Mouse (Mus musculus) heart, postnatal 14 days (tissue): ENCODE data around the gene Slc8a3. TPM values are rescaled to one million over a fixed set of nuclear protein-coding genes. Genes with fewer than 3 reads are reported as not detected.

Source experiments
- DNase-seq, 2 experiments: peaks; one replicate each; pipeline ENCODE4 v3.0.0; 2021 to 2022
- intact Hi-C: fragments of 180-260 bp; cut with DNase I; formaldehyde crosslinking; loops from one replicate; pipeline ENCODE4 v1.15.1; 2025
- total RNA-seq, 2 experiments: library from RNA; stranded (reverse); gene quantifications; 2 replicates each; pipeline ENCODE4 v1.2.3; 2021

Gene Slc8a3
- total RNA-seq, 2 experiments from 2014 or later, result 0.17 to 0.24 TPM

GRCm38 (mm10) chr12:81188423-81188822 is 144.6 kb downstream of the Slc8a3 start:
- no peak for DNase-seq
- intact Hi-C loops, result no loop called here

DNA sequence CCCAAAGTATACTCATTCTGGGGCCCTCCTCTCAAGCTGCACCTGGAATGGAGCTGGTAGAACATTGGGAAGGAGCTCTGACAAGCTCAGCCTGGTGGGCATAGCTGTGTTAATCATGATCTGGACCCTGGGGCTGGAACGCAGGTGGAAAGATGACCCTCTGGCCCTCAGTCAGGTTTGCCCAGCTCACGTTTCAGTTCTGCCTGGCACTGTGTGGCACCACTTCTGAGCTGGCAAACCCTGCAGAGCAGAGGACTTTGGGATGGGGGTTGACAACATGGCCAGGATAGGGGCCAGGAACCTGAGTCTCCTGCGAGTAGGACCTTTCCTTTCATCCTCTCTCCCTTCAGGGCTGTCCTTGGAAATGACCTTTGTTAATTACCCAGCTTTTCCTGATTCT is 146.3 kb downstream of the Slc8a3 start:
- intact Hi-C loops, result no loop called here

GRCm38 (mm10) chr12:81186081-81186480 is 146.9 kb downstream of the Slc8a3 start:
- intact Hi-C loops, result no loop called here
- no peak for DNase-seq

More for the DNA sequence above, 146.3 kb downstream of the Slc8a3 start:
- DNase-seq, result no peak

GRCm38 (mm10) chr12:81184967-81185366 is 148.0 kb downstream of the Slc8a3 start:
- intact Hi-C loops, result no loop called here
- no peak for DNase-seq

DNA sequence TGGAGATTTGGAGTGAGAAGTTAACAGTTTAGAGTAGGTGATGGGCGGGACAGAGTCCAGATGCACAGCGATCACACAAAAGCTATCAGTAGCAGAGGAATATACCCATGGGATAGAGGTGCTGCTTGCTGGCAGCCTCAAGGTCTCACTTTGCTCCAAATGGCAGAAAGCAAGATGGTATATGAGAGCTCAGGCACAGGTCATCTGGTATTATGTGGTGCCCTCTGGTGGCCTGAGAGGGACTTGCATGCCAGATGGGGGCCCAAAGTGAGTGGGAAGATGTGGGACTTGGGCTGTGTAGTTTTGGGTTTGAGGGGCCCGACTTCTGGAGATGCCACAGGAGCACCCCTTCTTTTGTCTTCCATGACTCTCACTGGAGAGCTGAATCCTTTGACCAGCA is 150.9 kb downstream of the Slc8a3 start:
- intact Hi-C loops, result loop anchor here (1.0 kb wide), 1 partner anchor 200 kb away; no protein-coding TSS in a partner anchor
- DNase-seq, result peak; percentile 59 to 74

- intact Hi-C loops, result no loop called here
- DNase-seq, result no peak
These were observed 157.7 kb downstream of the Slc8a3 start for GRCm38 (mm10) chr12:81175252-81175651.

DNA sequence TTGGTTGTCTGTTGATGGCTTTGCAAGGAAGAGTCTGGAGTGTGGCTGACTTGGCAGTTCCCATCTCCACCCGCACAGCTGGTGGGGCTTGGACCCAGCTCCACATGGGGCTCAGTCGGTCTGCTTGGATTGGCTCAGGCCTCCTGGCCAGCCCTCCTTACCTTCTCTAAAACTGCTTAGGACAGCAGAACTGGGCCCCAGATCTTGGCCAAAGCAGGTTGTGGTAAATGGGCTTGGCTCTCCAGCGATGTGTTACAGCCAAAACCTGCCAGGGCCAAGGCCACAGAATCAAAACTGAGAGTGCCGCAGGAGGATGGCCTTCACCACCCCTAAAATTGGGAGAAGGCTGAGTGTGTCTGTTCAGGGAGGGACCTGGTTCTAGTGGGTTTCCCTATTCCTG is 159.1 kb downstream of the Slc8a3 start:
- intact Hi-C loops, result no loop called here
- DNase-seq, result no peak

DNA sequence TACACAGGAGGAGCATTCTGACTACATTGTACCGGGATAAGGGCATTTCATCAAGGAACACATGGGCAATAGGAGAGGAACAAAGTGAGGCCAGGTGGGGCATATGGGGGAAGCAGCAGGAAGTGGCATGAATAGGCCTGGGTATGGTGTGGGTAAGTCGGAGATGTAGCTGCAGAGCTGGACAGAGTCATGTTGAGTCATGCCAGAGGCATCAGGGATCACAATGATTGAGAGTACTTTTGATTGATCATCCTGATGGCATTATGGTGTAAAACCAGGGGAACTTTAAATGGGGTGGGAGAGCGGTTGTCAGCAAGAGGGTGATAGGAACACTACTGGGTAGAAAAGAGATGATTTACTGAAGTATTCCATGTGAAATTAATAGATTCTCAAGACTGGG is 160.0 kb downstream of the Slc8a3 start:
- intact Hi-C loops, result no loop called here
- DNase-seq, result no peak

DNA sequence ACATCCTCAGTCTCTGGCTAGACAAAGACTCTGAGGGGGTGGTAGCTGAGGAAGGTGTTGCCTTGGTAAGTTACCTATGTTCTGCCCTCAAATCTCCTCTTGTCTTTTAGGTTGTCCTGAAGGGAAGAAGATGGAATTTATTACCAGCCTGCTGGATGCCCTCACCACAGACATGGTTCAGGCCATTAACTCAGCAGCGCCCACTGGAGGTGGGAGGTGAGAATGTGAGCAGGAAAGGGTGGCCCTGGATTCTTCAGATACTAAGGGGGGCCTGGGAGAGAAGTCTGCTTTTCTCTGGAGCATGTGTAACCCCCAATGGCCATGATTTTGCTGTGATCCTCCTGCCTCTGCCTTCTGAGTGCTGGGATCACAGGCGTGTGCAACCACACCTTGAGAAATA is 162.9 kb downstream of the Slc8a3 start:
- intact Hi-C loops, result no loop called here
- DNase-seq, result no peak

- no peak for DNase-seq
- intact Hi-C loops, result no loop called here
These were observed 164.5 kb downstream of the Slc8a3 start for GRCm38 (mm10) chr12:81168494-81168893.

DNA sequence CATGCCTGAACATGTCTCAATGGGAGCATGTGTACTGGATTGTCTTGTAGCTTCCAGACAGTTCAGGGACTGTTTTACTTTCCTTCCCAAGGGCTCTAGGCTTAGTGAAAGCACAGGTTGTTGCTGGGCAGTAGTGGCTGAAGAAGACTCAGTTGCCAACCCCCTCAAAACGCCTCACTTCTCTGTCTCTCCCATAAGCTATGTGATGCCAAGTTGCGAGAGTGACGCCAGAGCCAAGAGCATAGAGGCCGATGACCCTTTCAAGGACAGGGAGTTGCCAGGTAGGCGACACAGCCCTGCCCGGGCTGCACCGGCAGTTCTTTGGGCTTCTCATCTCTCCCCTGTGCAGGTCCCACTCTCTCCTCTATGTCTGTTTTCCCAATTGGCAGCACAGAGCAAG is 164.9 kb downstream of the Slc8a3 start:
- intact Hi-C loops, result no loop called here

GRCm38 (mm10) chr12:81167142-81167541 is 165.8 kb downstream of the Slc8a3 start:
- intact Hi-C loops, result no loop called here
- no peak for DNase-seq

More for the DNA sequence above, 164.9 kb downstream of the Slc8a3 start:
- no peak for DNase-seq

- intact Hi-C loops, result no loop called here
- DNase-seq, result no peak
These were observed 166.4 kb downstream of the Slc8a3 start for GRCm38 (mm10) chr12:81166615-81167014.

DNA sequence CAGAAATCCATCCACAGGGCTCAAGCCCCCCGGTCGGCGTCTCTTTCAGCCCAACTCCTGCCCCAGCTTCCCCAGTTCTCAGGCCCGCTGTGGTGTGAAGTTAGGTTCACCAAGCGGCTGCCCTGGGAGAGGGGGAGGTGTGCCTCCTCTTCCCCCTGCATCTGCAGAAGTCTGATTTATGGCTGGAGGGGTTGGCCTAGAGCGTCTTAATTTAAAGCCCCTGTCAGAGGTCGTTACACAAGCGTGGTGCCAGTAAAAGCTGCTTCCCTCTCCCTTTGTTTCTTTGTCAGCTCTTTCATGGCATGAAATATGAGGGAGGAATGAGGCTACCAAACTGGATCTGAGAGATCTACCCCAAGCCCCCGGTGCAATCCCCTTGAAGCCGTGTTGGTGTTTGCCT is 166.9 kb downstream of the Slc8a3 start:
- intact Hi-C loops, result no loop called here
- no peak for DNase-seq

GRCm38 (mm10) chr12:81163566-81163965 is 169.4 kb downstream of the Slc8a3 start:
- intact Hi-C loops, result no loop called here
- DNase-seq, result no peak

DNA sequence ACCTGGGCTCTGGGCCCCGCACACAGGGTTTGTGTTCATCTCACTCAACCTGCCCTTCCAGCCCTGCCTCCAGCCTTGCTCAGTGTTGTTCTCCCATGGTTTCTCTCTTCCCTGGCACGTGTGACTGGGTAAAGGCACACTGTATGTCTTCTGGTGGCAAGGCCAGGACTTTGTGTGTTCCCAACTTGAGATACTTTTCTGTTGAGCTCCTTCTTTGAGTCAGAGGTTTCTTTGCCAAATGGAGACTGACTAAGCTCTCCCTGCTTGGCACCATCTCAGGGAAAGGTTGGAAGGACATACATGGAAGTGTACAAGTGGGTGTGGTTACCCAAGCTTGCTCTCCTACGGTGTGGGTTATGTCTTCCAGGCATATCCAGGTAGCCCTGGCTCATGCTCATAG is 169.8 kb downstream of the Slc8a3 start:
- no peak for DNase-seq
- intact Hi-C loops, result no loop called here

GRCm38 (mm10) chr12:81161282-81161681 is 171.7 kb downstream of the Slc8a3 start:
- no peak for DNase-seq
- intact Hi-C loops, result no loop called here

GRCm38 (mm10) chr12:81160831-81161230 is 172.1 kb downstream of the Slc8a3 start:
- no peak for DNase-seq
- intact Hi-C loops, result no loop called here

GRCm38 (mm10) chr12:81160425-81160824 is 172.6 kb downstream of the Slc8a3 start:
- intact Hi-C loops, result no loop called here
- no peak for DNase-seq

- DNase-seq, result no peak
These were observed 173.0 kb downstream of the Slc8a3 start for GRCm38 (mm10) chr12:81159947-81160346.

GRCm38 (mm10) chr12:81156841-81157240 is 176.1 kb downstream of the Slc8a3 start:
- DNase-seq, result no peak
- intact Hi-C loops, result loop anchor here (5.0 kb wide), 1 partner anchor 50 kb away; no protein-coding TSS in a partner anchor

More at GRCm38 (mm10) chr12:81159947-81160346, 173.0 kb downstream of the Slc8a3 start:
- intact Hi-C loops, result loop anchor here (5.0 kb wide), 1 partner anchor 53 kb away; no protein-coding TSS in a partner anchor

GRCm38 (mm10) chr12:81155675-81156074 is 177.3 kb downstream of the Slc8a3 start:
- peak; percentile 46 to 47 for DNase-seq
- intact Hi-C loops, result loop anchor here (5.0 kb wide), 1 partner anchor 48 kb away; no protein-coding TSS in a partner anchor

DNA sequence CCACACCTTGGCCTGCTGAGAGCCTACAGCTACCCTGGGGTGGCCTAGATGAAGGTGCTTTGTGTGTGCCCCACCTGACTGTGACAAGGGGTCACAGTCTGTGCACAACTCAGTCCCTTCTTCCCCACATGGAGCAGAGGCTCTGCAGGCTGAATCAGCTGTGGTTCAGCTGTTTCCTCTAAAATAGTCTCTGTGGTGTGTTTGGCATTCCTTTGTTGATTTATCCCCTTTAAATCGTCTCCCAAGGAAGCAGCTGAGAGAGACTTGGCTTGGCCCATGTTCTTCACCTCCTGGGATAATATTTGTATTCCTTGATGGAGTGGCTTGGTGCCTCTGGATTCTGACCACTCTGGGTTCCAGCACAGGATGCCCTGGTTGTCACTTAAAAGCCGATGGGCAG is 180.9 kb downstream of the Slc8a3 start:
- intact Hi-C loops, result no loop called here

More for the DNA sequence above, 180.9 kb downstream of the Slc8a3 start:
- DNase-seq, result no peak
